Mouse (Mus musculus) layer of hippocampus, adult 11-12 months (tissue): ENCODE results near the gene Asb16.

Source experiments
- DNase-seq: peaks from one replicate; pipeline ENCODE4 v3.0.0; 2022; ENCODE audit warnings: low spot score

The Asb16 gene

GRCm38 (mm10) chr11:102287485-102287884 lies 18.9 kb downstream of the Asb16 start:
- DNase-seq = no peak

DNA sequence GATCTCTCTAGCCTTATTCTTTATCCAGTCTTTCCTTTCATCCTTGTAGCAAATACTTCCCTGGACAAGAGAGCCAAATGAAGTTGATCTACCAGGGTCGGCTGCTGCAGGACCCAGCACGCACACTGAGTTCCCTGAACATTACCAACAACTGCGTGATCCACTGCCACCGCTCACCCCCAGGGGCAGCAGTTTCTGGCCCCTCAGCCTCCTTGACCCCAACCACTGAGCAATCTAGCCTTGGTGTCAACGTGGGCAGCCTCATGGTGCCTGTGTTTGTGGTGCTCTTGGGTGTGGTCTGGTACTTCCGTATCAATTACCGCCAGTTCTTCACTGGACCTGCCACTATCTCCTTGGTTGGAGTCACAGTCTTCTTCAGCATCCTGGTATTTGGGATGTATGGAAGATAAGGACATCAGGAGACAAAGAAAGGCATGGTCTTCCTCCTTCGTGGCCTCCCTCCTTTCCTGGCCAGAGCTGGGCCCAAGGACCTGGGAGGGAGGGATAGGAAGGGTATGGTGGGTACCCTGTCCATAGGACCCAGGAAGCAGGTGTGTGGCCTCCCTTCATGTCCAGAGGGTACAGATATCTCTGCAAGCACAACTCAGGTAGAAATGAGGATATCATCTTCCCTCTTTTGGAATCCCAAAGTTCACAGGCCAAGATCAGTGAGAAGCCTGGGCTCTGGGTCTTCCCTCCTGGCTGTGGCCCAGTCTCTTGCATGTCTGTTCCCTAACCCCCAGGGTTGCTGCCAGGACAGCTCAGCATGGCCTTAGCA lies 19.7 kb downstream of the Asb16 start:
- no peak for DNase-seq

GRCm38 (mm10) chr11:102288913-102289312 lies 20.4 kb downstream of the Asb16 start:
- no peak for DNase-seq

GRCm38 (mm10) chr11:102289511-102290100 lies 21.1 kb downstream of the Asb16 start:
- no peak for DNase-seq

DNA sequence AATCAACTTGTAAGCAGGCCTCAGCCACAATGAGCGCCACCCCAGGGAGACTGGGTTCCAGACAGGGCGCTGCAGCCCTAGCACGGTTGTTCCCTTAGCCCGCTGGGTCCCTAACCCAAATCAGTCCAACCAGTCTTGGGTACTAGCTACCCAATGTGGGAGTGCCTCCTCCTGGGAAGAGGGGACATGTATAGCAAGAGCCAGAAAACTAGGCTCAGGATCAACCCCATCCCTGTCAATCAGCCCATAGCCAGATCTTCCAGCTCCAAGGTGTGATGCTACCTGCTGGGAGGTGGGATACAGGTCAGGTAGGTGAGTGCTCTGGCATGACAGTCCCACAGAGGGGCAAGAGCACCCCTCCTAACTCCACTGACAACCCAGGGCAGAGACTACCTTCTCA lies 21.6 kb downstream of the Asb16 start:
- DNase-seq = no peak

GRCm38 (mm10) chr11:102291051-102291535 lies 22.6 kb downstream of the Asb16 start:
- no peak for DNase-seq

DNA sequence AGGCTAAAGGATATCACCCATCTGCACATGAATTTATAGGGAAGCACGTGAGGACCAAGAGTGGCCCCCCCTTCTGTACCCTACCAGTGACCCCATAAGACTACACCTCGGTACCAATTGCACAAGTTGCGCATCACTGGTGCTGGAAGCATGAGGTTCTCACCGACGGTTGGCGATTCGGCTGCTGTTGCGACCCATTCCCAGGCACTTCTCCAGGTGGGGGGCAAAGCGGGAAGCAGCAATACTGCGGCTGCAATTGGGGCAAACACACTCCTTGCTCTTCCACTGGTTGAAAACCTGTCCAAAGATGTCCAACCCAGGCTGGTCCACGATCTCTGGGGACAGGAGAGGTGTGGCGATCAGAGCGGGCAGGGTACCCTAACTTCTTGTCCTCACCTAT lies 25.4 kb downstream of the Asb16 start:
- no peak for DNase-seq

- DNase-seq = no peak
Observed at GRCm38 (mm10) chr11:102294416-102294815, 25.9 kb downstream of the Asb16 start.

- DNase-seq = peak; percentile 32
Observed at GRCm38 (mm10) chr11:102294887-102295597, 26.5 kb downstream of the Asb16 start.

GRCm38 (mm10) chr11:102295598-102296471 lies 27.3 kb downstream of the Asb16 start:
- peak; percentile 44 for DNase-seq

GRCm38 (mm10) chr11:102296491-102297472 lies 28.2 kb downstream of the Asb16 start, which contains the start of gene Atxn7l3:
Gene Atxn7l3 (minus strand): TSS chr11:102296631.
- DNase-seq = peak; percentile 98

DNA sequence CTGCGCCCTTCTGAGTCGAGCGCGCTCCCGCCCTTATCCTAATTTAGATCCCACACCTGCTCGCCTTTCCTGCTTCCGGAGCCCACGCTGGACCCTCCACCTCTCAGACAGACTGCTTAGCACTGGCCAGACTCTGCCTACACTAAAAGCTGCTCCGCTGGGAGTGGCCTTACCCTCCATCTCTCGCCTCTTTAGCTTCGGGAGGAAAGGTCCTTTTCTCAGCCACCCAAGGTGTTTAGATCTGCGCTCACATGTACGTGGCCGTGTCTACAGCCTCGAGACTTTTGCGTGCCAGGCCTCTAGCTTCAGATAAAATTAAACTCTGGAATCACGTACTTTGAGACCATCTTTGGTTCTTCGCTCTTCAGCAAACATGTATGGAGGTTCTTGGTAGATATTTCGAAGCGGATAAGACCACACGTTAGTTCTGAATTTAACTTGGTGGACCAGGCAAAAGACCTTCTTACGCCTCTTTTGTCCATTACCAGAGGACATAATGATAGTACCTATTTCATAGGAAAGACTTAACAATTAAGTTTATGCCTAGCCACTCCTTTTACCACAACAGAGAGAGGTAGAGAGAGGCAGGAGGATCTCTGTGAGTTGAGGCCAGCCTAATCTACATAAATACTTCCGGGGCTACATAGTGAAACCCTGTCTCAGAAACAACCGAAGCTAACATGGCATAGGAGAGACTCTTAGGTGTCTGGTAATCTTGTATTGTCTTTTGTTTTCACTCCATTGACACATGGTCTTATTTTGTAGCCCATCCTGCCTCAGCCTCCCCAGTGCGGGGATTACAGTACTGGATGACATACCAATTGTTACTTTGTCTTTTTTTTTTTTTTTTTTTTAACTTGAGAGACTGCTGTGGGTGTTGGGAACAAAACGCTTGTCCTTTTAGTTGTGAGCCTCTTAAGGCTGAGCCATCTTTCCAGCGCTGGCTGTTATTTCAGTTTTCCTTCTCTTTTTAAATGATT lies 29.3 kb downstream of the Asb16 start:
- DNase-seq = no peak

DNA sequence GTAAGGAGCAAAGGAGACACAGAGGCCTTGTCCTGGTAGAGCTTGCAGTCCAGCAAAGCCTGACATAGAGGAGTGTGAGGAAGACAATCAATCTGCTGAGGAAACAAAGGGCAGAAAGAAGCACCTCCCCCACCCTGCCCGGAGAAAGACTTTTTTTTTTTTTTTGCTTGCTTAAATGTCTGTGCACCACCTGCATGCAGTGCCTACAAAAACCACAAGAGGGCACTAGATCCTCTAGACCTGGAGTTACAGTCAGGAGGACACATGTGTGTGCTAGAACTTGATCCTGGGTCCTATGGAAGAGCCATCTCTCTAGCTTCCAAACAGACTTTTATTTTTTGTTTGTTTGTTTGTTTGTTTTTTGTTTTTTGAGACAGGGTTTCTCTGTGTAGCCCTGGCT lies 31.3 kb downstream of the Asb16 start:
- peak; percentile 62 for DNase-seq

GRCm38 (mm10) chr11:102304141-102304540 lies 35.6 kb downstream of the Asb16 start:
- no peak for DNase-seq

- no peak for DNase-seq
Observed at GRCm38 (mm10) chr11:102305359-102305758, 36.8 kb downstream of the Asb16 start.

GRCm38 (mm10) chr11:102308104-102308503 lies 39.6 kb downstream of the Asb16 start:
- no peak for DNase-seq

DNA sequence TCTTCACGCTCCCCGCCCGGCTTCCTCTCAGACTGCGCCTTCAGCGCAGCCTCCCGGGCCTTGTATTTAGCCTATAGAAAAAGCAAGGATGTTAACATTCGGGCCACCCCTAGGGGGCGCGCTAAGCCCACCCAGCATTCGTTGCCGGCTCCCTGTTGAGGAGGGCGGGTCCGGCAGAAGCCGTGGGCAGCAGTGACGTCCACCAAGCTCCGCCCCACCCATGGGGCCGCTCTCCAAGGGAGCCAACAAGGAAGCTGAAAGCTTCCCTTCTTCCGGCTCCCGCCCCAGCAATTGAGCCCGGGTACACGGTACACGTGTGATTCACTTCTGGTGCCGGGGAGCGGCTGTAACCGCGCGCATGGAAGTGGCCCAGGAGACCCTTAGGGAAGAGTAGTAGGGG lies 40.4 kb downstream of the Asb16 start:
- DNase-seq = peak; percentile 97

DNA sequence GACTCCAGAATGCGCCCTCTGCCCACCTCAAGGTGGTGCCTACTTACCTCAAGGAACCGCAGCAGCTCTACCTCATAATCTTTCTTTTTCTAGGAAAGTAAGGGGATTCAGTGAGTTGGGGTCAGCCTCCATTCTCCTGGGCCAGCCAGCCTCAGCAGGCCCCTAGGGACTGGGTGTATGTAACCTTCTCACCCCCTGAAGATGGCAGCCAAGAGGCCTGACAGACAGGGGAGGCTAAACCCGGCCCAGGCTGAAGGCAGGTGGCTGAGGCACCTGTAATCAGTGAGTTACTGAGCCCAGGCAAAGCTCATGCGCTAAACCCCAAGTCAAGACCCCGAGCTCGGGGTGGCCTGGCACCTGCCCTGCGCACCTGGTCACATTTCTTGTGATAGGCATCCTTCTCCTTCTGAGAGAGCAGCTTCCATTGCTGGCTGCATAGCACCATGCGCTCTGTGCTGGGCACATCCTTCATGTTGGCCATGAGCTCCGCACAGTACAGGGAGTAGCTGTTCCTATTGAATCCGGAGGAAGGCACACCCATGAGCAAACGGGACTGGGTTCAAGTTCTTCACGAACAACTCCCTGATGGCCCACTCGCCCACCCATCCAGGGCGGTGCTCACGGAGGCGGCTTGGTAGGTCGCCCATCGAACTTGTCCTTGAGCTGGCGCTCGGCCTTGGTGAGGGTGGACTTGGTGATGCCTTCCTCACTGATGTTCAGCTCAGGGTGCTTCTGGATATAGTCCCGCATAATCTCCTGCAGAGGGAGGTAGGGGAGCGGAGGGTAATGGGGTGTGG lies 41.5 kb downstream of the Asb16 start:
- DNase-seq = peak; percentile 16
